Mouse (Mus musculus) adrenal gland, adult (tissue): ENCODE measurements around the gene Ctdsp2.
A peak's percentile ranks its signal among the peaks of the same experiment; 100 is the strongest.

Source experiments
- DNase-seq, 2 experiments: peaks; one replicate each; pipeline ENCODE4 v3.0.0; 2022 to 2023; ENCODE audit warnings: low spot score in 1 of 2; ENCODE audit not compliant: inconsistent age in 2 of 2

Gene Ctdsp2

GRCm38 (mm10) chr10:126962271-126962965 is 16.1 kb upstream of the Ctdsp2 start:
- DNase-seq: peak; percentile 66 to 89

DNA sequence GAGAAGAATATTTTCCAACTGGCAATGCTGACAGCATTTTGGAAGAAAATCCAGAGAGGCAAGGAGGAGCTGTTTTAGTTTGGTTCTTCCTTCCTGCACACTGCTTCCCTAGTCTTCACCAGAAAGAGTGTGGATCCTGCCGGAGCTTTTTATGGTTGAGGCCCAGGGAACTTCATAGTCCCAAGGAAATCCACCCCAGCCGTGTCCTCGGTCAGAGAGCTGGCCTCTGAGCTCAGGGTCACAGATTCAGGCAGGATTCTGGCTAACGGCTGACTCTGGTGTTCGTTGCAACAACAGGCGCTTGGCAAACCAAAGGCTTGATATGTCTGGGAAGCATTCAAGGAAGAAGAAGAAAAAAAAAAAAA is 15.6 kb upstream of the Ctdsp2 start:
- DNase-seq: peak; percentile 48 to 83

DNA sequence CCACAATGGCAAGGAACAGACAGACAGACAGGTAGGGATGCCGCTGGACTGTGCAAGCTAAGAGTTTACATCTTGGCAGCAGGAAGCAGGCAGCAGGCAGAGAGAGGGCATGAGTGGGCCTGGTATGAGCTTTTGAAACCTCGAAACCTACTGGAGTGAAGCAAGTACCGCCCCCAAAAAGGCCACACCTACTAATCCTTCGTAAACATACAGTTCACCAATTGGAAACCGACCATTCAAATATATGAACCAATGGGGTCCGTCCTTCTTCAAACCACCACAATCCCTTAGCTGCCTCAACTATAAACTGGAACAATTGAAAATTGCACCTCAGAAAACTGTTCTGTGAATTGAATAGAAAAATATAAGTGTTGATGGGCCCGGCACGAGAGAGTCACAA is 14.7 kb upstream of the Ctdsp2 start:
- DNase-seq: no peak

GRCm38 (mm10) chr10:126971363-126972050 is 7.0 kb upstream of the Ctdsp2 start:
- peak in 1 of 2 experiments; percentile 24 for DNase-seq

DNA sequence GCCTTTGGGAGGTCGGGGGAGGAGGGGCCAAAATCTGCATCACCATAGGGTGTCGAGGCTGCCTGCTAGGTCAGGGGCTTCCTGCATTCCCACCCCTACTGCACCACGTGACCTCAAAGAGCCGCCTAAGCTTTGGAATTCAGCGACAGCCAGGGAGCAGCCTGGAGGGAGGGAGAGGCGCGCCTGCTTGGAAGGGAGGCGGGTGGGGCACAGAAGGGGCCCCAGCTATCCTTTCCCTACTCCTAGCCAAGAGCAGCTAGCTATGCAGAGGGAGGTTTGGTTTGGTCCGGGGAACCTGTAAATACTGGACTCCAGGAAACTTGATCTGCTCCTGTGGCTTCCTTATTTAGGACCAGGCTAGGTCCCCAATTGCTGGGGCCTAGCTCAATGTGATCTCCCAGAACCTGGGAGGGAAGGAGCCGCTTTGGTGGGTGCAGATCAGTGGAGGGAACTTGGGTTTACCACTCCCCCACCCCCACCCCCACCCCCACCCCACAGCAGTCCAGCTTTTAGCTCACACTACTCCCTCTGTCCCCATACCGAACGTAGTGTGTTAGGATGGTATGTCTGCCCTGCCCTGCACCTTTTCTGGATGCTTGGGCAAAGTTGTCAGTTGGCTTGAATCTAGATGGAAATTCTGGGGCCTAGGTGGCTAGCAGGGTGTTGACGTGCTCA is 6.3 kb upstream of the Ctdsp2 start:
- peak; percentile 61 to 83 for DNase-seq

- peak in 1 of 2 experiments; percentile 28 for DNase-seq
Observed at GRCm38 (mm10) chr10:126972988-126973387, 5.5 kb upstream of the Ctdsp2 start.

GRCm38 (mm10) chr10:126975706-126976105 is 2.8 kb upstream of the Ctdsp2 start:
- peak in 1 of 2 experiments; percentile 26 for DNase-seq

GRCm38 (mm10) chr10:126977076-126977475 is 1.4 kb upstream of the Ctdsp2 start:
- DNase-seq: peak in 1 of 2 experiments; percentile 55

GRCm38 (mm10) chr10:126979121-126979635 is 661 bp downstream of the Ctdsp2 start:
- peak; percentile 84 to 93 for DNase-seq

GRCm38 (mm10) chr10:126979636-126980151 is 1.2 kb downstream of the Ctdsp2 start:
- DNase-seq: peak; percentile 76 to 90

- DNase-seq: peak; percentile 64 to 84
Observed at GRCm38 (mm10) chr10:126980221-126980932, 1.9 kb downstream of the Ctdsp2 start.

GRCm38 (mm10) chr10:126980933-126981530 is 2.5 kb downstream of the Ctdsp2 start:
- DNase-seq: peak in 1 of 2 experiments; percentile 75

DNA sequence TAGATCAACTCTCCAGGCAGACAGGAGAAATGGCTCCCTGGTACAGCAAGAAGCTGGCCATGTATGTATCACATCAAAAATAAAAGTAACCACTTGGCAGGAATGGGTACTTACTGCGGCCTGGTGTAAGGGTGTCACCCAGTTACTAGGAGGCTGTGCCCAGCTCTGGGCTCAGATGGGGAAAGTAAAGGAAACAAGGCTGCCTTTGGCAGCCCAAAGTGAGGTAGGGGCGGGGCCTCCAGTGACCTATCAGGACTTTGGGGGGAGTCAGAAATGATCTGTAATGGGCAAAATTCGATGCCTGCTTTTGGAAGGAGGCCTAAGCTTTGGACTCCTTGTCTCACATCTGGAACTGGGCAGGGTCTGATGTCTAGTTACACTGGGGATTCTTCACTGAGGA is 3.2 kb downstream of the Ctdsp2 start:
- DNase-seq: peak; percentile 46 to 68

GRCm38 (mm10) chr10:126983193-126983725 is 4.7 kb downstream of the Ctdsp2 start:
- DNase-seq: peak; percentile 12 to 71

- peak; percentile 58 to 85 for DNase-seq
Observed at GRCm38 (mm10) chr10:126984189-126985004, 5.9 kb downstream of the Ctdsp2 start.

DNA sequence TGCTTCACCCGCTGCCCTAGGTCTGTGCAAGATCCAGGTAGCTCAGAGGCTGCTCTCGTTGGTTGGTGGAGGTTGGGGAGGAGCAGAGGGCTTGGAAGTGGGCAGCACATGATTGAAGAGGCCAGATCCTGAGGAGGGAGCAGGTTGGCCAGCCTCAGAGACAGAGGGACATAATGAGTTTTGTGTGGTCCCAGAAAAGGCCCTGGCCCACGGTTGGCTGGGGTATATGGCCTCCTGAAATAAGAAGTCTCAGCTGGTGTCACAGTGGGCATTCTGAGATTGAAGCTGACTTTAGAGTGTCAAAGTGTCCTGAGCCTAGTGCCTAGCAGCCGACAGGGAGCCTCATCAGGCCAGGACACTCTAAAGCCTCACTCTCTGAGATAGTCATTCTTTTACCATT is 6.6 kb downstream of the Ctdsp2 start:
- peak in 1 of 2 experiments; percentile 50 for DNase-seq

DNA sequence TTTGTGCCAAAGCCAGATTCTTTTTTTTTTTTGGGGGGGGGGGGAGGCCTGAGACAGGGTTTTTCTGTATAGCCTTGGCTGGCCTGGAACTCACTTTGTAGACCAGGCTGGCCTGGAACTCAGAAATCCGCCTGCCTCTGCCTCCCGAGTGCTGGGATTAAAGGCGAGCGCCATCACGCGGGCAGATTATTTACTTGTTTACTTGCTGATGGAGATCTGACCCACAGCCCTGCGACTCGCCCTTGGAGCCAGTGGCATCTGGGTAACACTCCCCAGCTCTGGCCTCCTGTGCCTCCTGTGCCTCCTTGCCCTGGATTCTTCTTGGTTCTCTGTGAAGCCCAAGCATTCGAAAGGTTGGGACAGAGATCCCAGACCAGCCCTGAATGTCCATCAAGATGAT is 7.1 kb downstream of the Ctdsp2 start:
- peak in 1 of 2 experiments; percentile 50 for DNase-seq

- peak; percentile 85 to 93 for DNase-seq
Observed at GRCm38 (mm10) chr10:126986541-126986961, 8.0 kb downstream of the Ctdsp2 start.
